Mouse (Mus musculus) bone marrow, adult 2 months (tissue): ENCODE data around the gene Mef2c.

Source experiments
- CTCF ChIP-seq: fragments of 200-500 bp; IDR thresholded peaks from 2 replicates; pipeline ENCODE4 v1.5.1; 2011; ENCODE audit warnings: low read length, control low read depth; ENCODE audit not compliant: control insufficient read depth, insufficient read depth
- POLR2A ChIP-seq: fragments of 200-500 bp; IDR thresholded peaks from 2 replicates; pipeline ENCODE4 v1.6.1; 2011; ENCODE audit warnings: low read depth, mild to moderate bottlenecking, control low read depth, low read length, borderline replicate concordance; ENCODE audit not compliant: control insufficient read depth

GRCm38 (mm10) chr13:83603373-83604265 lies 99.8 kb downstream of the Mef2c start:
- no peak for TF ChIP-seq POLR2A
- TF ChIP-seq CTCF: no peak
